Mouse (Mus musculus) ES-Bruce4 (cell line): ENCODE measurements at regions not wholly inside any gene's neighbourhood (a gene's known extent, or its start where the extent isn't known, plus 50 kb on each side); places are given as distances from the start of the nearest gene placed in this dataset.
"Not testable (repeated sequence)": the region's sequence is repeated elsewhere in the genome, so short reads cannot be mapped to it uniquely, and the experiment has no call there.

Source experiments
- H3K27ac ChIP-seq: 2 replicates; pipeline ENCODE4 v1.5.1; 2012; ENCODE audit warnings: low read length, inconsistent platforms; ENCODE audit not compliant: insufficient read depth
- H3K27me3 ChIP-seq: 2 replicates; pipeline ENCODE4 v1.6.1; 2012; ENCODE audit warnings: mild to moderate bottlenecking, low read length, inconsistent platforms; ENCODE audit not compliant: control insufficient read depth, poor library complexity, insufficient read depth, severe bottlenecking
- H3K36me3 ChIP-seq: 2 replicates; pipeline ENCODE4 v1.6.1; 2012; ENCODE audit warnings: inconsistent platforms, mild to moderate bottlenecking, low read length, moderate library complexity; ENCODE audit not compliant: control insufficient read depth, poor library complexity, insufficient read depth, severe bottlenecking
- H3K4me1 ChIP-seq: one replicate; pipeline ENCODE4 v1.8.1; 2011; ENCODE audit warnings: low read length; ENCODE audit not compliant: control insufficient read depth, insufficient read depth
- H3K4me3 ChIP-seq: 2 replicates; pipeline ENCODE4 v1.5.1; 2011; ENCODE audit warnings: low read depth, mild to moderate bottlenecking, low read length
- H3K9ac ChIP-seq: 2 replicates; pipeline ENCODE4 v1.6.1; 2012; ENCODE audit warnings: low read depth, mild to moderate bottlenecking, inconsistent platforms; ENCODE audit not compliant: poor library complexity, severe bottlenecking
- H3K9me3 ChIP-seq: replicated peaks from 2 replicates; pipeline ENCODE4 v1.6.1; 2012; ENCODE audit warnings: mild to moderate bottlenecking, low read length, inconsistent platforms; ENCODE audit not compliant: control insufficient read depth, poor library complexity, insufficient read depth, severe bottlenecking
- CTCF ChIP-seq: IDR thresholded peaks from one replicate; pipeline ENCODE4 v1.8.1; 2011; ENCODE audit warnings: low read depth, low read length
- EP300 ChIP-seq: IDR thresholded peaks from 2 replicates; pipeline ENCODE4 v1.6.1; 2011; ENCODE audit warnings: low read depth, low read length; ENCODE audit not compliant: insufficient read depth
- POLR2A ChIP-seq: IDR thresholded peaks from one replicate; pipeline ENCODE4 v1.8.1; 2011; ENCODE audit warnings: low read length; ENCODE audit not compliant: insufficient read depth

GRCm38 (mm10) chr12:92904382-92904781 lies 1055.4 kb upstream of the Sel1l start:
- no peak for TF ChIP-seq CTCF
- TF ChIP-seq EP300, result no peak
- TF ChIP-seq POLR2A, result no peak
- H3K36me3 ChIP-seq, result no peaks in the 10 kb centered on the region
- peaks cover 7% of the 10 kb centered on the region for H3K9me3 ChIP-seq
- H3K4me1 ChIP-seq, result no peaks in the 10 kb centered on the region
- H3K4me3 ChIP-seq, result no peak overlapping the region
- no peak overlapping the region for H3K27ac ChIP-seq
- no peaks in the 10 kb centered on the region for H3K27me3 ChIP-seq
- H3K9ac ChIP-seq, result no peak overlapping the region

- H3K9me3 ChIP-seq, result no peaks in the 10 kb centered on the region
- H3K9ac ChIP-seq, result no peak overlapping the region
- H3K4me1 ChIP-seq, result no peaks in the 10 kb centered on the region
- no peak for TF ChIP-seq POLR2A
- TF ChIP-seq EP300, result no peak
- TF ChIP-seq CTCF, result no peak
- H3K36me3 ChIP-seq, result no peaks in the 10 kb centered on the region
- H3K27me3 ChIP-seq, result no peaks in the 10 kb centered on the region
- H3K4me3 ChIP-seq, result no peak overlapping the region
- H3K27ac ChIP-seq, result no peak overlapping the region
These were observed 1043.4 kb upstream of the Sel1l start for GRCm38 (mm10) chr12:92892315-92892714.

- not testable (repeated sequence) for H3K9ac ChIP-seq, H3K4me1 ChIP-seq, H3K27ac ChIP-seq, H3K36me3 ChIP-seq, H3K4me3 ChIP-seq, H3K27me3 ChIP-seq, H3K9me3 ChIP-seq
These were observed 1042.7 kb upstream of the Sel1l start for GRCm38 (mm10) chr12:92891663-92892062.

- not testable (repeated sequence) for H3K9ac ChIP-seq, H3K9me3 ChIP-seq, H3K4me3 ChIP-seq, H3K27me3 ChIP-seq, H3K36me3 ChIP-seq, H3K27ac ChIP-seq, H3K4me1 ChIP-seq
These were observed 1042.2 kb upstream of the Sel1l start for GRCm38 (mm10) chr12:92891126-92891525.

- H3K4me1 ChIP-seq, result no peaks in the 10 kb centered on the region
- no peaks in the 10 kb centered on the region for H3K36me3 ChIP-seq
- H3K9ac ChIP-seq, result no peak overlapping the region
- TF ChIP-seq EP300 (no peak), POLR2A (no peak), CTCF (no peak)
- no peak overlapping the region for H3K4me3 ChIP-seq
- no peak overlapping the region for H3K27ac ChIP-seq
- H3K9me3 ChIP-seq, result no peaks in the 10 kb centered on the region
- H3K27me3 ChIP-seq, result no peaks in the 10 kb centered on the region
These were observed 1038.8 kb upstream of the Sel1l start for GRCm38 (mm10) chr12:92887747-92888146.

GRCm38 (mm10) chr12:92886394-92887075 lies 1037.6 kb upstream of the Sel1l start:
- not testable (repeated sequence) for H3K27me3 ChIP-seq, H3K9ac ChIP-seq, H3K9me3 ChIP-seq, H3K4me3 ChIP-seq, H3K4me1 ChIP-seq, H3K27ac ChIP-seq, H3K36me3 ChIP-seq

- H3K9me3 ChIP-seq, H3K4me1 ChIP-seq, H3K27ac ChIP-seq, H3K27me3 ChIP-seq, H3K4me3 ChIP-seq, H3K36me3 ChIP-seq, H3K9ac ChIP-seq: not testable (repeated sequence)
These were observed 1035.1 kb upstream of the Sel1l start for GRCm38 (mm10) chr12:92884014-92884413.

- H3K9ac ChIP-seq, H3K36me3 ChIP-seq, H3K27me3 ChIP-seq, H3K4me3 ChIP-seq, H3K9me3 ChIP-seq, H3K4me1 ChIP-seq, H3K27ac ChIP-seq: not testable (repeated sequence)
These were observed 1034.1 kb upstream of the Sel1l start for GRCm38 (mm10) chr12:92883091-92883490.

- H3K9ac ChIP-seq, H3K4me3 ChIP-seq, H3K4me1 ChIP-seq, H3K9me3 ChIP-seq, H3K27me3 ChIP-seq, H3K36me3 ChIP-seq, H3K27ac ChIP-seq: not testable (repeated sequence)
These were observed 1033.6 kb upstream of the Sel1l start for GRCm38 (mm10) chr12:92882540-92882939.
